In genomic region chr6:88540093-88540755, GRCm38 (mm10) we compare ENCODE assay signal across 26 mouse cellular contexts. TPM values are rescaled to one million over a fixed set of nuclear protein-coding genes. Genes with fewer than 3 reads are reported as not detected.
DNase-seq lines count a peak whose midpoint lies in the region; ATAC-seq and TF ChIP-seq lines count a peak whose summit lies in the region.
"Had no signal": no experiment of that assay in that cellular context is flagged by ENCODE, and none has a peak within 500 bp of the region (broad histone marks: within the 10 kb centered on the region; RNA-seq: fewer than 3 reads in every experiment).

No protein-coding gene starts in this region.

- no peak for TF ChIP-seq CTCF in hindbrain, postnatal 0 days (IDR thresholded peaks at IDR 0.05; ENCODE audit: low read depth)

- H3K9me3 ChIP-seq in hindbrain, postnatal 0 days (ENCODE audit: low read length), result no peaks in the 10 kb centered on the region
- H3K9me3 ChIP-seq: forebrain, embryonic 12.5 days; heart, embryonic 13.5 days; hindbrain, embryonic 10.5 days; hindbrain, embryonic 15.5 days; limb, embryonic 12.5 days had no signal

- no peak overlapping the region for H3K4me2 ChIP-seq in hindbrain, postnatal 0 days (ENCODE audit: low read depth, low read length)
- H3K4me2 ChIP-seq: forebrain, embryonic 12.5 days; heart, embryonic 13.5 days; hindbrain, embryonic 15.5 days; kidney, embryonic 15.5 days; limb, embryonic 12.5 days; midbrain, embryonic 11.5 days had no signal

- intact Hi-C loops in left cerebral cortex, postnatal 4 days (cut with DNase I), result no loop called here

- H3K9ac ChIP-seq in hindbrain, postnatal 0 days (replicated peaks; ENCODE audit: low read length), result no peak overlapping the region
- H3K9ac ChIP-seq: forebrain, embryonic 12.5 days; forebrain, postnatal 0 days; heart, embryonic 13.5 days; hindbrain, embryonic 15.5 days; kidney, embryonic 15.5 days; limb, embryonic 12.5 days; liver, postnatal 0 days had no signal

- DNase-seq in cerebellum, postnatal 14 days, result peak; percentile 52 to 57
- DNase-seq in cerebellum, adult 18-20 months, result no peak
- peak; percentile 44 for DNase-seq in left cerebral cortex, postnatal 4 days
- no peak for DNase-seq in left cerebral cortex, adult 11 months (ENCODE audit: low spot score)
- DNase-seq in adrenal gland, adult 8-10 months, result peak; percentile 42
- DNase-seq in adrenal gland, postnatal 25 days, result peak; percentile 19
- no peak for DNase-seq in hindbrain, postnatal 0 days (ENCODE audit: low spot score)
- no peak for DNase-seq in Muller cell, postnatal 12 days (ENCODE audit: inconsistent ontology term)
- DNase-seq: cerebellum, adult 9-11 months; forebrain, postnatal 0 days; gastrocnemius, postnatal 25 days; heart, adult 18-20 months; heart, postnatal 10 days; kidney, adult 18-20 months; layer of hippocampus, adult 9-11 months; liver, postnatal 0 days; lung, postnatal 36 days; spleen, adult 18-20 months had no signal

- 0 out of 2 replicates have a peak, but pooled peaks cover 9% of the 10 kb centered on the region for H3K4me1 ChIP-seq in hindbrain, postnatal 0 days (ENCODE audit: insufficient read depth, low read length)
- H3K4me1 ChIP-seq: kidney, embryonic 15.5 days; limb, embryonic 12.5 days had no signal

- no peaks in the 10 kb centered on the region for H3K36me3 ChIP-seq in hindbrain, postnatal 0 days (ENCODE audit: insufficient read depth, low read length)
- H3K36me3 ChIP-seq: forebrain, embryonic 12.5 days; heart, embryonic 13.5 days; hindbrain, embryonic 10.5 days; hindbrain, embryonic 15.5 days; kidney, embryonic 15.5 days; limb, embryonic 12.5 days had no signal

- no peak for ATAC-seq in hindbrain, postnatal 0 days
- ATAC-seq: forebrain, postnatal 0 days; liver, postnatal 0 days; midbrain, embryonic 16.5 days had no signal

- H3K4me3 ChIP-seq in hindbrain, postnatal 0 days (ENCODE audit: low read length), result no peak overlapping the region
- H3K4me3 ChIP-seq: forebrain, embryonic 12.5 days; heart, embryonic 13.5 days; hindbrain, embryonic 10.5 days; hindbrain, embryonic 15.5 days; kidney, embryonic 15.5 days; limb, embryonic 12.5 days had no signal

- 57% methylated on average over 2 of the region's 2 CpGs for WGBS in hindbrain, postnatal 0 days

- H3K27ac ChIP-seq in hindbrain, postnatal 0 days, result no peak overlapping the region
- H3K27ac ChIP-seq: forebrain, embryonic 12.5 days; heart, embryonic 13.5 days; hindbrain, embryonic 10.5 days; hindbrain, embryonic 15.5 days; kidney, embryonic 15.5 days; limb, embryonic 12.5 days had no signal

- no peaks in the 10 kb centered on the region for H3K27me3 ChIP-seq in hindbrain, postnatal 0 days (ENCODE audit: insufficient read depth, low read length)
- H3K27me3 ChIP-seq: hindbrain, embryonic 15.5 days had no signal

RNA-seq across cellular contexts. Expression of gene Sec61a1, which starts 21.5 kb away (rescaled TPM):
- total RNA-seq in left cerebral cortex, postnatal 4 days (2021), result 100 to 1,000 TPM; 130 to 133 TPM
- 100 to 1,000 TPM; 178 to 239 (median 230) TPM for total RNA-seq in adrenal gland, adult 8-10 months (2022)
- total RNA-seq in adrenal gland, postnatal 25 days (2021), result 172 and 176 TPM in 2 replicates
- 183 and 201 TPM in 2 replicates for total RNA-seq in hindbrain, postnatal 0 days (2014; rRNA removed)
- polyA plus RNA-seq in hindbrain, postnatal 0 days (2015; fragmentation: Nextera tagmentation; extraction: Ambion mirVana), result 129 and 133 TPM in 2 replicates

Comparison
In these comparisons a context has a peak if more than half of its experiments do, and no peak if none do; other contexts are left out.
1. DNase-seq: peak in cerebellum, postnatal 14 days (2 of 2), left cerebral cortex, postnatal 4 days (single experiment), adrenal gland, adult 8-10 months (single experiment) and adrenal gland, postnatal 25 days (single experiment); none in cerebellum, adult 18-20 months (0 of 2), left cerebral cortex, adult 11 months (single experiment), hindbrain, postnatal 0 days (single experiment) and Muller cell, postnatal 12 days (single experiment).